ENCODE assay signal across 11 mouse cellular contexts in genomic region chrX:152179670-152180656, GRCm38 (mm10). TPM values are rescaled to one million over a fixed set of nuclear protein-coding genes. Genes with fewer than 3 reads are reported as not detected.
DNase-seq lines count a peak whose midpoint lies in the region; ATAC-seq and TF ChIP-seq lines count a peak whose summit lies in the region.
"Had no signal": no experiment of that assay in that cellular context is flagged by ENCODE, and none has a peak within 500 bp of the region (broad histone marks: within the 10 kb centered on the region; RNA-seq: fewer than 3 reads in every experiment).

No protein-coding gene starts in this region.

- no peaks in the 10 kb centered on the region for H3K36me3 ChIP-seq in heart, embryonic 15.5 days
- H3K36me3 ChIP-seq in lung, embryonic 15.5 days = no peaks in the 10 kb centered on the region
- no peaks in the 10 kb centered on the region for H3K36me3 ChIP-seq in intestine, postnatal 0 days (ENCODE audit: control insufficient read depth, insufficient read depth)
- no peaks in the 10 kb centered on the region for H3K36me3 ChIP-seq in splenic B cell, adult 2 months (ENCODE audit: control insufficient read depth, insufficient read depth, low read length, poor library complexity, severe bottlenecking)
- H3K36me3 ChIP-seq: neural tube, embryonic 12.5 days had no signal

- peaks cover 14% of the 10 kb centered on the region for H3K4me1 ChIP-seq in heart, embryonic 15.5 days (replicated peaks)
- peaks cover 7% of the 10 kb centered on the region for H3K4me1 ChIP-seq in lung, embryonic 15.5 days
- H3K4me1 ChIP-seq in intestine, postnatal 0 days (replicated peaks; ENCODE audit: control insufficient read depth, insufficient read depth, low read length) = 0 out of 2 replicates have a peak, but pooled peaks cover 4% of the 10 kb centered on the region
- H3K4me1 ChIP-seq: neural tube, embryonic 12.5 days had no signal

- 50% methylated on average over 7 of the region's 7 CpGs for WGBS in heart, embryonic 15.5 days
- 67% methylated on average over 7 of the region's 7 CpGs for WGBS in lung, embryonic 15.5 days
- WGBS in intestine, postnatal 0 days = 49% methylated on average over 7 of the region's 7 CpGs

- peak overlapping the region; percentile 55 for H3K4me3 ChIP-seq in heart, embryonic 15.5 days
- peak overlapping the region; percentile 45; the same call in 1 of the 2 replicates for H3K4me3 ChIP-seq in lung, embryonic 15.5 days
- 0 out of 2 replicates have a peak overlapping the region, but pooled peaks have one; percentile 39 for H3K4me3 ChIP-seq in intestine, postnatal 0 days (ENCODE audit: low read depth, low read length)
- H3K4me3 ChIP-seq: neural tube, embryonic 12.5 days had no signal

- H3K4me2 ChIP-seq in heart, embryonic 15.5 days = peak overlapping the region; percentile 63
- H3K4me2 ChIP-seq in lung, embryonic 15.5 days = peak overlapping the region; percentile 57
- peak overlapping the region; percentile 57 for H3K4me2 ChIP-seq in intestine, postnatal 0 days (replicated peaks; ENCODE audit: low read depth)

- H3K9ac ChIP-seq in heart, embryonic 15.5 days = no peak overlapping the region; the same call in 1 of the 2 replicates
- H3K9ac ChIP-seq in lung, embryonic 15.5 days = no peak overlapping the region
- no peak overlapping the region for H3K9ac ChIP-seq in intestine, postnatal 0 days (ENCODE audit: low read depth, low read length)
- H3K9ac ChIP-seq: neural tube, embryonic 12.5 days had no signal

- peak; percentile 45 for TF ChIP-seq CTCF in intestine, postnatal 0 days (IDR thresholded peaks at IDR 0.05; ENCODE audit: low read depth)

- no peak for ATAC-seq in heart, embryonic 15.5 days (replicated peaks; ENCODE audit: insufficient number of reproducible peaks, insufficient read depth, low FRiP score, low read depth)
- no peak for ATAC-seq in lung, embryonic 15.5 days (ENCODE audit: borderline replicate concordance, extremely low read depth, low FRiP score, low TSS enrichment)
- peak; percentile 58 for ATAC-seq in intestine, postnatal 0 days
- no peak for ATAC-seq in monocyte, adult 5-6 weeks (replicated peaks; ENCODE audit: insufficient number of reproducible peaks, low FRiP score, low TSS enrichment, poor library complexity, severe bottlenecking)

- H3K9me3 ChIP-seq in heart, embryonic 15.5 days (replicated peaks) = no peaks in the 10 kb centered on the region
- no peaks in the 10 kb centered on the region for H3K9me3 ChIP-seq in lung, embryonic 15.5 days
- no peaks in the 10 kb centered on the region for H3K9me3 ChIP-seq in intestine, postnatal 0 days (ENCODE audit: control insufficient read depth)
- H3K9me3 ChIP-seq: neural tube, embryonic 12.5 days had no signal

- no peak for DNase-seq in heart, adult 9 months (ENCODE audit: low spot score in 2 of 2)
- DNase-seq in lung, postnatal 10 days = no peak
- peak; percentile 8 for DNase-seq in splenic B cell, adult 2 months (ENCODE audit: low read depth, low spot score)
- DNase-seq in thymus, postnatal 36 days = no peak
- DNase-seq: embryo, embryonic 11 days; lung, postnatal 36 days had no signal

- peaks cover 29% of the 10 kb centered on the region for H3K27me3 ChIP-seq in heart, embryonic 15.5 days
- peaks cover 22% of the 10 kb centered on the region for H3K27me3 ChIP-seq in lung, embryonic 15.5 days
- no peaks in the 10 kb centered on the region for H3K27me3 ChIP-seq in intestine, postnatal 0 days (replicated peaks; ENCODE audit: control insufficient read depth, insufficient read depth, low read length)
- H3K27me3 ChIP-seq in splenic B cell, adult 2 months (ENCODE audit: control insufficient read depth, insufficient read depth, low read length, poor library complexity, severe bottlenecking) = no peaks in the 10 kb centered on the region

- H3K27ac ChIP-seq in heart, embryonic 15.5 days = peak overlapping the region; percentile 87; the same call in 1 of the 2 replicates
- H3K27ac ChIP-seq in lung, embryonic 15.5 days = no peak overlapping the region
- H3K27ac ChIP-seq in intestine, postnatal 0 days (ENCODE audit: low read depth, low read length) = no peak overlapping the region
- H3K27ac ChIP-seq: neural tube, embryonic 12.5 days had no signal

RNA-seq across cellular contexts. Expression of gene Iqsec2, which starts 35.9 kb away (rescaled TPM):
- 39.9 and 44.0 TPM in 2 replicates for polyA plus RNA-seq in heart, embryonic 15.5 days (2015; fragmentation: Nextera tagmentation; extraction: Ambion mirVana)
- polyA plus RNA-seq in lung, embryonic 15.5 days (2015; fragmentation: Nextera tagmentation; extraction: Ambion mirVana) = 3.0 and 3.8 TPM in 2 replicates
- 6.5 and 7.3 TPM in 2 replicates for polyA plus RNA-seq in intestine, postnatal 0 days (2015; fragmentation: Nextera tagmentation; extraction: Ambion mirVana)
- total RNA-seq in monocyte, adult 5-6 weeks (2017) = 1.8 to 6.0 TPM (median 3.0 TPM) in 3 replicates

RNA-seq across cellular contexts. Expression of gene Kdm5c, which starts 52.9 kb away (rescaled TPM):
- polyA plus RNA-seq in heart, embryonic 15.5 days (2015; fragmentation: Nextera tagmentation; extraction: Ambion mirVana) = 24.7 and 34.6 TPM in 2 replicates
- 37.8 and 43.4 TPM in 2 replicates for polyA plus RNA-seq in lung, embryonic 15.5 days (2015; fragmentation: Nextera tagmentation; extraction: Ambion mirVana)
- polyA plus RNA-seq in intestine, postnatal 0 days (2015; fragmentation: Nextera tagmentation; extraction: Ambion mirVana) = 16.2 and 19.7 TPM in 2 replicates
- 36.0 to 60.8 TPM (median 38.0 TPM) in 3 replicates for total RNA-seq in monocyte, adult 5-6 weeks (2017)
